Mouse (Mus musculus): ENCODE measurements around the gene Olfr822.
"Not testable (repeated sequence)": the region's sequence is repeated elsewhere in the genome, so short reads cannot be mapped to it uniquely, and the experiment has no call there.

Olfr822 gene

GRCm38 (mm10) chr10:130070910-130071309 lies at the start of gene Olfr822:
Gene Olfr822, plus strand, starts transcription at chr10:130071210.
- DNase-seq (ENCODE audit: low spot score in 2 of 2) = no peak

GRCm38 (mm10) chr10:130030048-130030447 lies 41.0 kb upstream of the Olfr822 start, which contains the start of gene Olfr821:
Gene Olfr821, plus strand, starts transcription at chr10:130030348.
- no peak for DNase-seq (ENCODE audit: low spot score in 2 of 2)

- no peak for DNase-seq (ENCODE audit: low spot score in 2 of 2)
These were observed 33.9 kb upstream of the Olfr822 start for GRCm38 (mm10) chr10:130037096-130037495.

- DNase-seq (ENCODE audit: low spot score in 2 of 2) = no peak
These were observed 21.9 kb downstream of the Olfr822 start for GRCm38 (mm10) chr10:130092838-130093440.

GRCm38 (mm10) chr10:130096104-130096503 lies 25.1 kb downstream of the Olfr822 start:
- no peak for DNase-seq (ENCODE audit: low spot score in 2 of 2)

GRCm38 (mm10) chr10:130115283-130115682 lies 44.3 kb downstream of the Olfr822 start, which contains the start of gene Olfr823:
Gene Olfr823, minus strand, starts transcription at chr10:130115383.
- not testable (repeated sequence) for DNase-seq (ENCODE audit: low spot score in 2 of 2)

GRCm38 (mm10) chr10:130116045-130116444 lies 45.0 kb downstream of the Olfr822 start:
- DNase-seq (ENCODE audit: low spot score in 2 of 2) = not testable (repeated sequence)
